Mouse (Mus musculus) liver (tissue): ENCODE results near the gene Gm21732.
"Not testable (repeated sequence)": the region's sequence is repeated elsewhere in the genome, so short reads cannot be mapped to it uniquely, and the experiment has no call there.

Source experiments
- DNase-seq: peaks from one replicate; pipeline ENCODE4 v3.0.0-alpha.2; 2020; ENCODE audit warnings: mixed read lengths

Gm21732 gene

GRCm38 (mm10) chrY:38575591-38575990 is at the start of gene Gm21732:
Gene Gm21732 (minus strand): TSS chrY:38575691.
- not testable (repeated sequence) for DNase-seq
